ENCODE assay signal across 7 mouse cellular contexts in the genomic region with DNA sequence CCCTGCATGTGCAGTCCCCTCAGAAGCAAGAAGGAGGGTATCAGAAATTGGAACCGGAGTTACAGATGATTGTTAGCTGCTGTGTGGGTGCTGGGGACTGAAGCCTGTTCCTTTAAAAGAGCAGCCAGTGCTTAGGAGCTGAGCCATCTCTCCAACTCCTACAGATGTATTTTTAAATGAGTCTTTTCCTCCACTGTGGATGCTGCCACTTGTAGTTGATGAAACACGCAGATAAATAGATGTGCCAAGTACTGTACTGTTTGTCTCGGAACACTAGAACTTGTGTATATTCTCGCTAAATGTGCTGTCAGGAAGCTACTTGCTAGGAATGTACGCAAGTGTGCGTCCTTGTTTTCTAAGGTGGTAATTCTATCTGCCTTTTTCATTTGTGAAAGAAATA.
"Had no signal": no experiment of that assay in that cellular context is flagged by ENCODE, and none has a peak within 500 bp of the region (broad histone marks: within the 10 kb centered on the region; RNA-seq: fewer than 3 reads in every experiment).

No protein-coding gene starts in this region.

- DNase-seq: kidney, adult 8-10 months; kidney, postnatal 25 days; liver; liver, embryonic 13.5 days; liver, postnatal 0 days; lung, postnatal 14 days; thymus, postnatal 36 days had no signal
